Mouse (Mus musculus) testis, adult 2 months (tissue): ENCODE measurements around the gene Ptges3. TPM values are rescaled to one million over a fixed set of nuclear protein-coding genes. Genes with fewer than 3 reads are reported as not detected.
"Not testable (repeated sequence)": the region's sequence is repeated elsewhere in the genome, so short reads cannot be mapped to it uniquely, and the experiment has no call there.

Experiments
- H3K27ac ChIP-seq: fragments of 200-500 bp; 2 replicates; pipeline ENCODE4 v1.5.1; 2012; ENCODE audit warnings: low read depth, low read length; ENCODE audit not compliant: control insufficient read depth, insufficient read depth
- H3K27me3 ChIP-seq: fragments of 200-500 bp; 2 replicates; pipeline ENCODE4 v1.6.1; 2012; ENCODE audit warnings: mild to moderate bottlenecking, low read length, moderate library complexity; ENCODE audit not compliant: control insufficient read depth, insufficient read depth
- H3K36me3 ChIP-seq: fragments of 200-500 bp; 2 replicates; pipeline ENCODE4 v1.6.1; 2012; ENCODE audit warnings: mild to moderate bottlenecking, low read length; ENCODE audit not compliant: control insufficient read depth, insufficient read depth
- H3K4me1 ChIP-seq: fragments of 200-500 bp; 2 replicates; pipeline ENCODE4 v1.6.1; 2012; ENCODE audit warnings: low read length; ENCODE audit not compliant: control insufficient read depth, insufficient read depth
- H3K4me3 ChIP-seq: fragments of 200-500 bp; 2 replicates; pipeline ENCODE4 v1.5.1; 2012; ENCODE audit warnings: low read depth, mild to moderate bottlenecking, low read length, moderate library complexity, mixed read lengths; ENCODE audit not compliant: control insufficient read depth
- CTCF ChIP-seq: fragments of 200-500 bp; IDR thresholded peaks from 2 replicates; pipeline ENCODE4 v1.5.1; 2012; ENCODE audit warnings: low read depth, mild to moderate bottlenecking, inconsistent platforms, low read length, moderate library complexity; ENCODE audit not compliant: control insufficient read depth, insufficient read depth, insufficient replicate concordance
- POLR2A ChIP-seq: fragments of 200-500 bp; IDR thresholded peaks from 2 replicates; pipeline ENCODE4 v1.6.1; 2012; ENCODE audit warnings: low read depth, mild to moderate bottlenecking, inconsistent platforms, low read length, moderate library complexity; ENCODE audit not compliant: control insufficient read depth
- polyA plus RNA-seq: library from polyadenylated mRNA; depleted of rRNA; stranded (reverse); fragments of >200 nt; gene quantifications from 2 replicates; pipeline ENCODE4 v1.2.3, GENCODE M21; 2012

The Ptges3 gene
- polyA plus RNA-seq, 1 experiment = 41.6 TPM

DNA sequence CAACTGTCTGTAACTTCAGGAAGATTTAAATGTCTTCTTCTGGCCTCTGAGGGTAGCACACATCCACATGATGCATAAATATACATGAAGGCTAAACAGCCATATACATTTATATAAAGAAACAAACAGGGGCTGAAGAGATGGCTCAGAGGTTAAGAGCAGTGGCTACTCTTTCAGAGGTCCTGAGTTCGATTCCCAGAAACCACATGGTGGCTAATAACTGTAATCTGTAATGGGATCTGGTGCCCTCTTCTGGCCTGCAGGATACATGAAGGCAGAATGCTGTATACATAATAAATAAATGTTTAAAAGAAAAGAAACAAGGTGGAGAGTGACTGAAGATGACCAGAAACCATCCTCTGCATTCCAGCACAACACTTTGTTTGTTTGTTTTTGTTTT lies 21.7 kb downstream of the Ptges3 start:
- TF ChIP-seq CTCF (no peak), POLR2A (no peak)
- no peaks in the 10 kb centered on the region for H3K27me3 ChIP-seq
- H3K4me3 ChIP-seq = no peak overlapping the region

DNA sequence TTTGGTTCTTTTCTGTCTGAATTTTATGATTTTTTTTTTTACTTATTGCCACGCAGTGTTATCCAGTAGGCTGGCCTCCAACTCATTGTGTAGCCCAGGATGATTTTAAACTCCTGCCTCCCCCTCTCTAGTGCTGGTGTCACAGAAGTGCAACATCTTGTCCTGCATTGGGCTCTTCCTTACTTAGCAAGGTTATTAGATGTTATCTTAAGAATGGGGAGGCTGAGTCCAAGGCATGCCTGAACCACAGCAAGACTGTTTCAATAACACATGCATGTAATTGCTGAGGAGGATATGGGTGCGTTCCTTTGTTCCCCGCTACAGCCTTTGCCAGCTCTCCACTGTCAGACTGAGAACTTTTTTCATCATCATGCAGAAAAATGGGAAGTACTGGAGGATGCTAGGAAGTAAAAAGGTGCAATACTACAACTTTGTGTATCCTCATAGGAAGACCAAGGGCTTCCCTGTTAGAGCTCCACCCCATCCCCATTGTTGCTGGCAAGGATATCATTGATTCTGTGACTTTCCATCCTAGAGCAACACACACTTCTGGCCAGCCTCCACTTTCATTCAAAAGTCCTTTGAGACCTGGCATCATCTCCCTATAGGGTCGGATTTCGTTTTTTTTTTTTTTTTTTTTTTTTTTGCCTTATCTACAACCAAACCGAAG lies 23.2 kb downstream of the Ptges3 start:
- Histone ChIP-seq H3K4me3 (peak overlapping the region; percentile 98; the same call in 1 of the 2 replicates), H3K27me3 (no peaks in the 10 kb centered on the region), H3K27ac (peak overlapping the region; percentile 95), H3K4me1 (no peaks in the 10 kb centered on the region; the same call in none of the 2 replicates), H3K36me3 (peaks cover 7% of the 10 kb centered on the region)
- TF ChIP-seq CTCF (no peak), POLR2A (no peak)

More for the DNA sequence above, 21.7 kb downstream of the Ptges3 start:
- Histone ChIP-seq H3K4me1 (no peaks in the 10 kb centered on the region; the same call in none of the 2 replicates), H3K27ac (no peak overlapping the region), H3K36me3 (peaks cover 2% of the 10 kb centered on the region)

DNA sequence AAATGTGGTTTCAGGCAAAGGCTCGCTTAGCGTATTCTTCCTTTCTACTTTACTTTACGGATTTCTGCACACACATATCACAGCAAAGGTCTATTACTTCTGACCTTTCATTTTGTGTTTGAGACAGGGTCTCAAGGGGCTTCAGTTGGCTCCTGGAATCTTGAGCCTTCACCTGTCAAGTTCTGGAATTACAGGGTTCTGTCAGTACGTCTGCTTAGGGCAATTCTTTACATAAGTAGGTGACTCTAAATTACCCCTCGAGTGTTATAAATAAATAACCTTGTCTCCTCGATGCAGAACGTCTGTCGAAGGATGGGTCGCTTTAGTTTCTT lies 23.7 kb downstream of the Ptges3 start:
- H3K27me3 ChIP-seq = no peaks in the 10 kb centered on the region
- H3K27ac ChIP-seq = peak overlapping the region; percentile 95
- TF ChIP-seq CTCF (no peak), POLR2A (no peak)

DNA sequence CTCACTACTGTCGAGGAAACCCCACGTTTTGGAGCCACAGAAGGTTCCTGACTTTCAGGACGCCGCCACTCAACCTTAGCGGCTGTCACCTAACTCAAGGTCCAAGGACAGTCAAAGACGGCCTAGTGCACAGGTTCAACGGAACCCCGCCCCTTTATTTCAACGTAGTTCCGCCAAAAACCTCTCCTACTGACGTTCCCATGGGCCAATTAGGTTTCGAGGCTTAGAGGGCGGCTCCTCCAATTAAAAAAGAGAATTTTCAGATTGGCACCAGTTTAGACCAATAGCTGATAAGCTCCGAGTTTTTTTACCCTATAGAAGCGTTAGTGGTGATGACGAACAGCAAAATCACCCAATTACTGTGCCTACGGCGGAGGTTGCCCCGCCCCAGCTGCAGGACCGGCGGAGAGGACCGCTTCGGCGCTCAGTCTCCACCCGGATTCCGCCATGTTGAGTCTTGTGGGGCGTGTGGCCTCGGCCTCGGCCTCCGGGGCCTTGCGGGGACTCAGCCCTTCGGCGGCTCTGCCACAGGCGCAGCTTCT lies 24.2 kb downstream of the Ptges3 start, which contains the start of gene Atp5b:
Atp5b (plus strand) TSS at position 394 of the 542 bp plus-strand sequence.
- TF ChIP-seq POLR2A = peak; percentile 91
- no peak for TF ChIP-seq CTCF
- Histone ChIP-seq H3K27me3 (no peaks in the 10 kb centered on the region), H3K4me3 (peak within 1 kb of the TSS; percentile 98), H3K4me1 (no peaks in the 10 kb centered on the region; the same call in none of the 2 replicates), H3K27ac (peak within 1 kb of the TSS; percentile 95), H3K36me3 (peaks cover 7% of the 10 kb centered on the region)

More for the DNA sequence above, 23.7 kb downstream of the Ptges3 start:
- Histone ChIP-seq H3K4me3 (peak overlapping the region; percentile 98), H3K36me3 (peaks cover 7% of the 10 kb centered on the region), H3K4me1 (no peaks in the 10 kb centered on the region; the same call in none of the 2 replicates)

DNA sequence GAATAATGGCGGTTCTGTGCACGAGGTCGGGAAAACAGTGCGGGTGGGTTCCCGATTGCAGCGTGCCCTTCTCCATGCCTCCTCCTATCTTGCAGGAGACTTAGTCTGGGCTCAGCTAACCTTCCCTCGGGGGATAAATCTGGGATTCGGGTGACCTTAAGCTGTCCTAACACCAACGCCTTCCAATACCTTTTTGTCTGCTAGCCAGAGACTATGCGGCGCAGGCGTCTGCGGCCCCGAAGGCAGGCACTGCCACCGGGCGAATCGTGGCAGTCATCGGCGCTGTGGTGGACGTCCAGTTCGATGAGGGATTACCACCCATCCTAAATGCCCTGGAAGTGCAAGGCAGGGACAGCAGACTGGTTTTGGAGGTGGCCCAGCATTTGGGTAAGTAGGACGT lies 24.9 kb downstream of the Ptges3 start:
- Histone ChIP-seq H3K4me3 (peak overlapping the region; percentile 89), H3K27me3 (no peaks in the 10 kb centered on the region), H3K36me3 (peaks cover 7% of the 10 kb centered on the region), H3K27ac (peak overlapping the region; percentile 82), H3K4me1 (no peaks in the 10 kb centered on the region; the same call in none of the 2 replicates)
- TF ChIP-seq POLR2A = no peak; the same call in 1 of the 2 replicates
- no peak for TF ChIP-seq CTCF

DNA sequence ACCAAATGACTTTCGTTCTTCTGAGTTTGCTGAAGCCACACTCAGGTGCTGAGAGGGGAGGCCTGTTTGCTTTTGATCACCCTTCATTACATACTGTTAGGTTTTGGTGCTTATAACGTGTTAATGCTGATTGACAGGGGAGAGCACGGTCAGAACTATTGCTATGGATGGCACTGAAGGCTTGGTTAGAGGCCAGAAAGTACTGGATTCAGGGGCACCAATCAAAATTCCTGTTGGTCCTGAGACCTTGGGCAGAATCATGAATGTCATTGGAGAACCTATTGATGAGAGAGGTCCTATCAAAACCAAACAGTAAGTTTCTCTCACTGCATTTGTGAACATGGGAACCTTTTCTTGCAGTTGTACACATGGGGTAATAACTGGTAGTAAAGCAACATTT lies 25.4 kb downstream of the Ptges3 start:
- Histone ChIP-seq H3K4me1 (no peaks in the 10 kb centered on the region; the same call in none of the 2 replicates), H3K27ac (peak overlapping the region; percentile 82; the same call in 1 of the 2 replicates), H3K36me3 (peaks cover 8% of the 10 kb centered on the region), H3K27me3 (no peaks in the 10 kb centered on the region), H3K4me3 (peak overlapping the region; percentile 89)
- no peak for TF ChIP-seq CTCF
- no peak for TF ChIP-seq POLR2A

DNA sequence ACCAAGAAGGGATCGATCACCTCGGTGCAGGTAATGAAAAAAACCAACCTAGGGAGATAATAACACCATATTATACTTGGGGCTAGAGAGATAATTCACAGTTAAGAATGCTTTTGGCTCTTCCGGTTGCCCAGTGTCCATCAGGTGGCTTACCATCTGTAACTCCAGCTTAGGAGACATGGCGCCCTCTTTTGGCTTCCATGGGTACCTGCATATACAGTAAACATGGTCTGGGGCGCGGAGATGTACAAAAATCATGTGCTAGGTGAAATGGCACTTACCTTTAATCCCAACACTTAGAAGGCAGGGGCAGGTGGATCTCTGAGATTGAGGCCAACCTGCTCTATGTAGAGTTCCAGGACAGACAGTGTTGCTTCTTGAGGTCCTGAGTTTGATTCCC lies 27.6 kb downstream of the Ptges3 start:
- Histone ChIP-seq H3K4me1 (peaks cover 3% of the 10 kb centered on the region), H3K4me3 (no peak overlapping the region), H3K27me3 (no peaks in the 10 kb centered on the region), H3K27ac (no peak overlapping the region; the same call in 1 of the 2 replicates), H3K36me3 (peaks cover 8% of the 10 kb centered on the region)
- TF ChIP-seq POLR2A (no peak), CTCF (no peak)

DNA sequence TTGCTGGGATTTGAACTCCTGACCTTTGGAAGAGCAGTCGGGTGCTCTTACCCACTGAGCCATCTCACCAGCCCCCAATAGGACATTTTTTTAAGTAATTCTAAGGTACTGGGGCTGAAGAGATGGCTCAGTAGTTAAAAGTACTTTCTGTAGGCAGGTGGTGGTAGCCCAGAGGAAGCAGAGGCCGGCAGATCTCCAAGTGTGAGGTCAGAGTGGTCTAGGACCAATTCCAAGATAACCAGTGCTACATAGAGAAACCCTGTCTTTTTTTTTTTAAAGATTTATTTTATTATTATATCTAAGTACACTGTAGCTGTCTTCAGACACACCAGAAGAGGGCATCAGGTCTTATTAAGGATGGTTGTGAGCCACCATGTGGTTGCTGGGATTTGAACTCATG lies 28.5 kb downstream of the Ptges3 start:
- H3K27ac ChIP-seq, H3K27me3 ChIP-seq, H3K4me3 ChIP-seq, H3K4me1 ChIP-seq, H3K36me3 ChIP-seq: not testable (repeated sequence)
